Mouse (Mus musculus): ENCODE measurements around the gene Slc27a1. TPM values are rescaled to one million over a fixed set of nuclear protein-coding genes. Genes with fewer than 3 reads are reported as not detected.

Gene Slc27a1
- polyA plus RNA-seq, 1 experiment from 2014 or later, result 22.6 TPM

DNA sequence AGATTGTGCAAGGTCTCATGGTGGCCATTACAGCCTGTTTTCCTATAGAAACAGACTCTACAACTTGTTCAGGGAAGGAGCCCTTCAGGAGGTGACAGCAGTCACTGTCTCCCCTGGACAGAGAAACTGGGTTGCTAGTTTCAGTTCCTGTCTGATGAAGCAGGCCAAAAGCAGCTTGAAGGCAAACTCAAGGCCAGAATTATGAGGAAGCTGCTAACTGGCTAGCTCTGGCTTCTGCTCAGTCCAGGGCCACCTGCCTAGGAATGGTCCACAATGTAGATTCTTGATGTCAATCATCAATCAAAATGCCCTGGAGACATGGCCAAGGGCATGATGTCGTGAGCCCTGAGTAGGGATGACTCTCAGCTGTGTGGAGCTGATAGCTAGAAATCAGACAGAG lies 56.4 kb downstream of the Slc27a1 start:
- Histone ChIP-seq H3K9ac (no peak overlapping the region), H3K27me3 (replicated peaks) (peaks cover 7% of the 10 kb centered on the region), H3K27ac (ENCODE audit: poor library complexity, severe bottlenecking) (no peak overlapping the region), H3K4me2 (no peak overlapping the region), H3K36me3 (peaks cover 64% of the 10 kb centered on the region), H3K9me3 (replicated peaks) (peaks cover 35% of the 10 kb centered on the region), H3K4me3 (no peak overlapping the region), H3K4me1 (replicated peaks) (peaks cover 31% of the 10 kb centered on the region)
- 71% methylated on average over 1 of the region's 1 CpGs for WGBS
- no peak for ATAC-seq (ENCODE audit: insufficient number of reproducible peaks, low FRiP score)

GRCm38 (mm10) chr8:71626753-71627152 lies 58.1 kb downstream of the Slc27a1 start:
- Histone ChIP-seq H3K9me3 (replicated peaks) (peaks cover 24% of the 10 kb centered on the region), H3K36me3 (peaks cover 47% of the 10 kb centered on the region), H3K9ac (no peak overlapping the region), H3K4me1 (replicated peaks) (peaks cover 31% of the 10 kb centered on the region), H3K27ac (ENCODE audit: poor library complexity, severe bottlenecking) (no peak overlapping the region), H3K27me3 (replicated peaks) (peaks cover 24% of the 10 kb centered on the region), H3K4me2 (no peak overlapping the region), H3K4me3 (no peak overlapping the region)
- 82% methylated on average over 9 of the region's 9 CpGs for WGBS
- no peak for ATAC-seq (ENCODE audit: insufficient number of reproducible peaks, low FRiP score)

DNA sequence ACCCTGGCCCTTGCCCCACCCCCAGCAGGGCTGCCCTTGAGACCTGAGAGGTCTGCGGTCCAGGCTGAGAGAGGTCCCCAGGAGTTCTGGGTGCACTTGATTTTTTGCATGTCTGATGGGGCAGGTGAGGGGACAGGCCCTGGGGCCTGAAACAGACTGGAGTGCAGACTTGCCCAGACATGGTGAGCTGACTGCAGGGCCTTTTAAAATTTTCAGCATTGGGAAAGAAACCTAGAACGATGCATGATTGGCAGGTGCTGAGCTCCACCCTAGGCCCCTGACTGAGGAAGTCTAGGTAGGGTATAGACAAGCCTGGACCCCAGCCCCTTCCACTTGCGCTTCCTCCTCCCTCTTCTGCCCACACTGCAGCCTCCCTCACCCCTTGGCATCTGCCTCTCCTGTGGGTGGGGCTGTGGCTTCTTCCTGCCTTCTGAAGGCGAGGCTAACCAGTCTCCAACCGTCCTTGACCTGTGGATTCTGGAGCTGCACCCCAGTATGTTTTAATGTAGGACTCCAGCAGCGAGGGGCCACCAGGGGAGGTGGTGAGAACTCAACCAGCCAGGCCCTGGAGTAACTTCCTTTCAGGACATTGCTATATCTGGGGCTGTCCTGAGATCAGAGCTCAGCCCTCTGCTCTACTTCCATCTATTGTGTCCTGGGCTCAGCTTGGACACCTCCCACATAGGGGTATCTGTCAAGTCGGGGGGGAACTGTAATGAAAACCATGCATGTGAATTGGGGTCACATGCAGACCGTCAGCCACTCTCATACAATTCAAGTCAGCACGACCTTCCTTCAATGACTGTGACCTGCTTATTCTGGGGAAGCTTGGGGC lies 58.8 kb downstream of the Slc27a1 start:
- Histone ChIP-seq H3K27me3 (replicated peaks) (peaks cover 29% of the 10 kb centered on the region), H3K27ac (ENCODE audit: poor library complexity, severe bottlenecking) (peak overlapping the region; percentile 76), H3K4me2 (no peak overlapping the region), H3K9me3 (replicated peaks) (peaks cover 23% of the 10 kb centered on the region), H3K4me1 (replicated peaks) (peaks cover 31% of the 10 kb centered on the region), H3K4me3 (no peak overlapping the region), H3K9ac (no peak overlapping the region), H3K36me3 (peaks cover 40% of the 10 kb centered on the region)
- 41% methylated on average over 9 of the region's 9 CpGs for whole genome bisulfite sequencing
- peak; percentile 67 for ATAC-seq (ENCODE audit: insufficient number of reproducible peaks, low FRiP score)

GRCm38 (mm10) chr8:71628396-71629095 lies 59.9 kb downstream of the Slc27a1 start:
- WGBS, result 8% methylated on average over 16 of the region's 16 CpGs
- Histone ChIP-seq H3K27me3 (replicated peaks) (peaks cover 39% of the 10 kb centered on the region), H3K36me3 (peaks cover 29% of the 10 kb centered on the region), H3K27ac (ENCODE audit: poor library complexity, severe bottlenecking) (peak overlapping the region; percentile 76), H3K4me1 (replicated peaks) (peaks cover 31% of the 10 kb centered on the region), H3K9me3 (replicated peaks) (peaks cover 23% of the 10 kb centered on the region), H3K4me2 (peak overlapping the region; percentile 94), H3K4me3 (peak overlapping the region; percentile 58), H3K9ac (peak overlapping the region; percentile 73)
- ATAC-seq (ENCODE audit: insufficient number of reproducible peaks, low FRiP score), result no peak

- peaks cover 46% of the 10 kb centered on the region for H3K27me3 ChIP-seq (replicated peaks)
- peaks cover 23% of the 10 kb centered on the region for H3K36me3 ChIP-seq
- peak overlapping the region; percentile 94 for H3K4me2 ChIP-seq
- H3K9ac ChIP-seq, result peak overlapping the region; percentile 73
- ATAC-seq (ENCODE audit: insufficient number of reproducible peaks, low FRiP score), result peak; percentile 88
- H3K27ac ChIP-seq (ENCODE audit: poor library complexity, severe bottlenecking), result peak overlapping the region; percentile 76
- WGBS, result under 1% methylated on average over 55 of the region's 55 CpGs
- H3K4me1 ChIP-seq (replicated peaks), result peaks cover 31% of the 10 kb centered on the region
- peak overlapping the region; percentile 58 for H3K4me3 ChIP-seq
- peaks cover 19% of the 10 kb centered on the region for H3K9me3 ChIP-seq (replicated peaks)
These were observed 60.5 kb downstream of the Slc27a1 start for GRCm38 (mm10) chr8:71629096-71629697.

GRCm38 (mm10) chr8:71629781-71630212 lies 61.1 kb downstream of the Slc27a1 start:
- H3K4me1 ChIP-seq (replicated peaks), result peaks cover 31% of the 10 kb centered on the region
- WGBS, result 6% methylated on average over 25 of the region's 25 CpGs
- H3K9me3 ChIP-seq (replicated peaks), result peaks cover 18% of the 10 kb centered on the region
- H3K36me3 ChIP-seq, result peaks cover 17% of the 10 kb centered on the region
- H3K4me2 ChIP-seq, result peak overlapping the region; percentile 94
- H3K27me3 ChIP-seq (replicated peaks), result peaks cover 52% of the 10 kb centered on the region
- H3K9ac ChIP-seq, result peak overlapping the region; percentile 73
- ATAC-seq (ENCODE audit: insufficient number of reproducible peaks, low FRiP score), result peak; percentile 13; the same call in 1 of the 2 replicates
- no peak overlapping the region for H3K27ac ChIP-seq (ENCODE audit: poor library complexity, severe bottlenecking)
- peak overlapping the region; percentile 58 for H3K4me3 ChIP-seq

DNA sequence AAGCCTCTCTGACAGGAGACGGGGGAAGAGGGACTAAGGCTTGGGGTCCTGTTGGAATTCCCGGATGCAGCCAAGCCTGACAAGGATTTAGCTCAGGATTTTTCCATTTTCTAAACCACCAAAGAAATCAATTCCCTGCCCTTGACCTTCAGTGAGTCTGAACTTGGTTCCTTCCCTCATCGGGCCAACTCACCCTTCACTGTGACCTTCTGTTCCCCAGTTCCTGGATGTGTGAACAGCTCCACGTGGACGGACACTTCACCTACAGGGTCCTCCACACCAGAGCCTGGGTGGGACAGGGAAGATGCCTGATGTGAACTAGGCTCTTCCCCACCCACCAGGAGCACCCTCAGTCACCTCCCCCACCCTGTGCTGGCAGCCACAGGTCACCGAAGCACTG lies 62.1 kb downstream of the Slc27a1 start:
- 79% methylated on average over 6 of the region's 6 CpGs for WGBS
- Histone ChIP-seq H3K4me2 (no peak overlapping the region), H3K27me3 (replicated peaks) (peaks cover 61% of the 10 kb centered on the region), H3K9me3 (replicated peaks) (peaks cover 18% of the 10 kb centered on the region), H3K36me3 (peaks cover 7% of the 10 kb centered on the region), H3K4me1 (replicated peaks) (peaks cover 31% of the 10 kb centered on the region), H3K9ac (no peak overlapping the region), H3K4me3 (no peak overlapping the region), H3K27ac (ENCODE audit: poor library complexity, severe bottlenecking) (no peak overlapping the region)
- no peak for ATAC-seq (ENCODE audit: insufficient number of reproducible peaks, low FRiP score)

DNA sequence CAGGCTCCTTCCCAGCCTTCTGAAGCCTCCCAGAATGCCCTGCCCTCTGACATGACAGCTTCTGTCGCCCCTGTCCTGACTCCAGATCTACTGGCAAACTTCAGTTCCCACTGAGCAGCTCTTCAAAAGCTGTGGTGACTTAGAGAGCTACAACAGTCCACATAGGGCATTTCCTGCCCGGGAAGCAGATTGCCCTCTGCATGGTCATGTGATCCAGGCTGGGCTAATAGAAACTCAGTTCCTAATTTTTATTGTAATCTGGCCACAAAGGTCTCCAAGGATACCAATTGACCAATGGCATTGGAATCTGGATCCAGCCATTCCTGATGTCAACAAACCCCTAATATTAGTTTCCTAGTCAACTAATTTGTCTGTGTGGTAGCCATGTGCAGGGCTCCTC lies 63.2 kb downstream of the Slc27a1 start:
- Histone ChIP-seq H3K4me2 (no peak overlapping the region), H3K27me3 (replicated peaks) (peaks cover 68% of the 10 kb centered on the region), H3K9me3 (replicated peaks) (peaks cover 18% of the 10 kb centered on the region), H3K4me3 (no peak overlapping the region), H3K4me1 (replicated peaks) (peaks cover 30% of the 10 kb centered on the region), H3K36me3 (no peaks in the 10 kb centered on the region), H3K9ac (no peak overlapping the region), H3K27ac (ENCODE audit: poor library complexity, severe bottlenecking) (no peak overlapping the region)
- no peak for ATAC-seq (ENCODE audit: insufficient number of reproducible peaks, low FRiP score)
- 62% methylated on average over 2 of the region's 2 CpGs for WGBS

- WGBS, result 7% methylated on average over 19 of the region's 22 CpGs
- Histone ChIP-seq H3K27me3 (replicated peaks) (peaks cover 68% of the 10 kb centered on the region), H3K27ac (ENCODE audit: poor library complexity, severe bottlenecking) (no peak overlapping the region), H3K4me2 (no peak overlapping the region), H3K4me1 (replicated peaks) (peaks cover 22% of the 10 kb centered on the region), H3K9me3 (replicated peaks) (peaks cover 18% of the 10 kb centered on the region), H3K9ac (no peak overlapping the region), H3K4me3 (no peak overlapping the region), H3K36me3 (no peaks in the 10 kb centered on the region)
- ATAC-seq (ENCODE audit: insufficient number of reproducible peaks, low FRiP score), result no peak
These were observed 64.5 kb downstream of the Slc27a1 start for GRCm38 (mm10) chr8:71633164-71633563.

- Histone ChIP-seq H3K36me3 (no peaks in the 10 kb centered on the region), H3K4me2 (peak overlapping the region; percentile 53), H3K27me3 (replicated peaks) (peaks cover 68% of the 10 kb centered on the region), H3K27ac (ENCODE audit: poor library complexity, severe bottlenecking) (no peak overlapping the region), H3K4me1 (replicated peaks) (peaks cover 12% of the 10 kb centered on the region), H3K4me3 (0 out of 2 replicates have a peak overlapping the region, but pooled peaks have one; percentile 5), H3K9me3 (replicated peaks) (peaks cover 18% of the 10 kb centered on the region), H3K9ac (no peak overlapping the region)
- 2% methylated on average over 26 of the region's 26 CpGs for WGBS
- no peak for ATAC-seq (ENCODE audit: insufficient number of reproducible peaks, low FRiP score)
These were observed 65.4 kb downstream of the Slc27a1 start for GRCm38 (mm10) chr8:71633981-71634667.
